Mouse (Mus musculus) MEL (cell line): Measurements from ENCODE around the gene Nkpd1. TPM values are rescaled to one million over a fixed set of nuclear protein-coding genes. Genes with fewer than 3 reads are reported as not detected.

Source experiments
- DNase-seq: peaks from one replicate; pipeline ENCODE4 v3.0.0; 2011; ENCODE audit warnings: low read depth, low spot score
- H3K27ac ChIP-seq: 2 replicates; pipeline ENCODE4 v1.5.1; 2012; ENCODE audit warnings: low read depth, mild to moderate bottlenecking, control low read depth, low read length, moderate library complexity; ENCODE audit not compliant: control insufficient read depth
- H3K27me3 ChIP-seq, 2 experiments: fragments of 150-350 bp in 1 of 2; sonication (generic) in 1 of 2; 2 replicates each; pipeline ENCODE4 v1.6.1; 2012; ENCODE audit warnings: low read length in 2 of 2, mild to moderate bottlenecking in 2 of 2, improper control_type of control experiment in 1 of 2, moderate library complexity in 1 of 2; ENCODE audit not compliant: insufficient read depth in 2 of 2, control insufficient read depth in 1 of 2
- H3K36me3 ChIP-seq, 2 experiments: 2 replicates each; pipeline ENCODE4 v1.6.1; 2012 to 2014; ENCODE audit warnings: low read length in 2 of 2, improper control_type of control experiment in 1 of 2, inconsistent platforms in 1 of 2, mild to moderate bottlenecking in 1 of 2; ENCODE audit not compliant: insufficient read depth in 2 of 2, control insufficient read depth in 1 of 2
- H3K4me1 ChIP-seq, 2 experiments: fragments of 150-350 bp in 1 of 2; sonication (generic) in 1 of 2; 2 replicates each; pipeline ENCODE4 v1.6.1; 2012; ENCODE audit warnings: low read length in 2 of 2, improper control_type of control experiment in 1 of 2, mild to moderate bottlenecking in 1 of 2; ENCODE audit not compliant: insufficient read depth in 2 of 2, control insufficient read depth in 1 of 2
- H3K4me3 ChIP-seq, 2 experiments: fragments of 150-350 bp in 1 of 2; sonication (generic) in 1 of 2; 2 replicates each; pipeline ENCODE4 v1.5.1; 2012; ENCODE audit warnings: low read depth in 2 of 2, low read length in 2 of 2, mild to moderate bottlenecking in 2 of 2, moderate library complexity in 2 of 2, control low read depth in 1 of 2, improper control_type of control experiment in 1 of 2; ENCODE audit not compliant: control insufficient read depth in 1 of 2, insufficient read depth in 1 of 2
- H3K79me2 ChIP-seq: 2 replicates; pipeline ENCODE4 v1.6.1; 2012; ENCODE audit warnings: mild to moderate bottlenecking, low read length, moderate library complexity; ENCODE audit not compliant: control insufficient read depth, poor library complexity, insufficient read depth
- H3K9ac ChIP-seq: 2 replicates; pipeline ENCODE4 v1.6.1; 2012; ENCODE audit warnings: low read depth, mild to moderate bottlenecking, control low read depth, low read length, moderate library complexity; ENCODE audit not compliant: control insufficient read depth, poor library complexity, severe bottlenecking
- H3K9me3 ChIP-seq: fragments of 150-350 bp; sonication (generic); replicated peaks from 2 replicates; pipeline ENCODE4 v1.6.1; 2012; ENCODE audit warnings: mild to moderate bottlenecking, low read length, improper control_type of control experiment, moderate library complexity; ENCODE audit not compliant: insufficient read depth
- BHLHE40 ChIP-seq: IDR thresholded peaks from 2 replicates; pipeline ENCODE4 v1.6.1; 2012; ENCODE audit warnings: low read depth, mild to moderate bottlenecking, inconsistent platforms, low read length, improper control_type of control experiment, borderline replicate concordance
- CHD1 ChIP-seq: IDR thresholded peaks from 2 replicates; pipeline ENCODE4 v1.6.1; 2012; ENCODE audit warnings: low read depth, mild to moderate bottlenecking, inconsistent platforms, low read length, improper control_type of control experiment
- CTCF ChIP-seq, 3 experiments: IDR thresholded peaks in 2 of 3; conservative IDR thresholded peaks in 1 of 3; 2 replicates each; pipeline ENCODE4 v1.5.1; 2011 to 2012; ENCODE audit warnings: low read length in 3 of 3, low read depth in 2 of 3, mild to moderate bottlenecking in 2 of 3, improper control_type of control experiment in 1 of 3, inconsistent platforms in 1 of 3, mixed read lengths in 1 of 3, moderate library complexity in 1 of 3; ENCODE audit not compliant: control insufficient read depth in 1 of 3, insufficient read depth in 1 of 3, poor library complexity in 1 of 3, severe bottlenecking in 1 of 3
- EP300 ChIP-seq, 2 experiments: IDR thresholded peaks; 2 replicates each; pipeline ENCODE4 v1.6.1; 2011; ENCODE audit warnings: improper control_type of control experiment in 2 of 2, low read length in 2 of 2, low read depth in 1 of 2, mild to moderate bottlenecking in 1 of 2
- ETS1 ChIP-seq: IDR thresholded peaks from 2 replicates; pipeline ENCODE4 v1.6.1; 2012; ENCODE audit warnings: low read depth, mild to moderate bottlenecking, inconsistent platforms, low read length, improper control_type of control experiment, moderate library complexity
- GATA1 ChIP-seq: IDR thresholded peaks from 2 replicates; pipeline ENCODE4 v1.6.1; 2011; ENCODE audit warnings: low read depth, low read length, improper control_type of control experiment
- JUND ChIP-seq: IDR thresholded peaks from 2 replicates; pipeline ENCODE4 v1.6.1; 2011; ENCODE audit warnings: low read depth, mild to moderate bottlenecking, improper control_type of control experiment, low read length
- MAX ChIP-seq: IDR thresholded peaks from 2 replicates; pipeline ENCODE4 v1.6.1; 2011; ENCODE audit warnings: low read length, improper control_type of control experiment
- MAZ ChIP-seq: IDR thresholded peaks from 2 replicates; pipeline ENCODE4 v1.6.1; 2012; ENCODE audit warnings: low read depth, mild to moderate bottlenecking, inconsistent platforms, low read length, improper control_type of control experiment
- NELFE ChIP-seq: IDR thresholded peaks from 2 replicates; pipeline ENCODE4 v1.6.1; 2011; ENCODE audit warnings: low read depth, low read length, improper control_type of control experiment
- NRF1 ChIP-seq: IDR thresholded peaks from 2 replicates; pipeline ENCODE4 v1.6.1; 2014; ENCODE audit warnings: low read depth, mild to moderate bottlenecking, inconsistent platforms, low read length, improper control_type of control experiment, moderate library complexity; ENCODE audit not compliant: poor library complexity, insufficient read depth, severe bottlenecking
- POLR2A ChIP-seq, 2 experiments: IDR thresholded peaks; 2 replicates each; pipeline ENCODE4 v1.6.1; 2011 to 2012; ENCODE audit warnings: low read length in 2 of 2, mild to moderate bottlenecking in 2 of 2, control low read depth in 1 of 2, improper control_type of control experiment in 1 of 2, low read depth in 1 of 2, moderate library complexity in 1 of 2; ENCODE audit not compliant: control insufficient read depth in 1 of 2, insufficient read depth in 1 of 2, poor library complexity in 1 of 2
- RCOR1 ChIP-seq: IDR thresholded peaks from 2 replicates; pipeline ENCODE4 v1.6.1; 2012; ENCODE audit warnings: low read depth, mild to moderate bottlenecking, inconsistent platforms, low read length, improper control_type of control experiment
- SMC3 ChIP-seq: IDR thresholded peaks from 2 replicates; pipeline ENCODE4 v1.6.1; 2011; ENCODE audit warnings: low read depth, low read length, improper control_type of control experiment
- TAL1 ChIP-seq: IDR thresholded peaks from 2 replicates; pipeline ENCODE4 v1.6.1; 2012; ENCODE audit warnings: mild to moderate bottlenecking, inconsistent platforms, low read length, moderate library complexity, mixed read lengths
- TBP ChIP-seq: IDR thresholded peaks from 2 replicates; pipeline ENCODE4 v1.8.0; 2011; ENCODE audit warnings: low read depth, low read length, improper control_type of control experiment
- TCF12 ChIP-seq: IDR thresholded peaks from 2 replicates; pipeline ENCODE4 v1.6.1; 2014; ENCODE audit warnings: low read depth, mild to moderate bottlenecking, inconsistent platforms, low read length, improper control_type of control experiment, moderate library complexity
- UBTF ChIP-seq: IDR thresholded peaks from 2 replicates; pipeline ENCODE4 v1.6.1; 2012; ENCODE audit warnings: low read depth, mild to moderate bottlenecking, inconsistent platforms, low read length, improper control_type of control experiment, moderate library complexity, borderline replicate concordance; ENCODE audit not compliant: insufficient read depth
- ZC3H11A ChIP-seq: IDR thresholded peaks from 2 replicates; pipeline ENCODE4 v1.6.1; 2012; ENCODE audit warnings: low read depth, mild to moderate bottlenecking, inconsistent platforms, low read length, improper control_type of control experiment
- ZNF384 ChIP-seq: IDR thresholded peaks from 2 replicates; pipeline ENCODE4 v1.6.1; 2012; ENCODE audit warnings: low read depth, mild to moderate bottlenecking, inconsistent platforms, low read length, improper control_type of control experiment
- polyA plus RNA-seq, 2 experiments: library from polyadenylated mRNA; stranded (reverse) in 1 of 2; unstranded in 1 of 2; fragments of >175 nt in 1 of 2; fragments of >200 nt in 1 of 2; gene quantifications; 2 replicates each; pipeline versions ENCODE4 v1.2.1 to v1.2.4; 2012; ENCODE audit warnings: low replicate concordance in 2 of 2, low read depth in 1 of 2; ENCODE audit not compliant: insufficient read length in 2 of 2, insufficient read depth in 1 of 2, missing spikeins in 1 of 2
- total RNA-seq: library from RNA; depleted of rRNA; stranded (reverse); fragments of 300-350 nt; gene quantifications from 2 replicates; pipeline ENCODE4 v1.2.3, GENCODE M21; 2012

Gene Nkpd1
- total and polyA plus RNA-seq, 3 experiments: 0.33 to 0.35 TPM; not detected in 1

DNA sequence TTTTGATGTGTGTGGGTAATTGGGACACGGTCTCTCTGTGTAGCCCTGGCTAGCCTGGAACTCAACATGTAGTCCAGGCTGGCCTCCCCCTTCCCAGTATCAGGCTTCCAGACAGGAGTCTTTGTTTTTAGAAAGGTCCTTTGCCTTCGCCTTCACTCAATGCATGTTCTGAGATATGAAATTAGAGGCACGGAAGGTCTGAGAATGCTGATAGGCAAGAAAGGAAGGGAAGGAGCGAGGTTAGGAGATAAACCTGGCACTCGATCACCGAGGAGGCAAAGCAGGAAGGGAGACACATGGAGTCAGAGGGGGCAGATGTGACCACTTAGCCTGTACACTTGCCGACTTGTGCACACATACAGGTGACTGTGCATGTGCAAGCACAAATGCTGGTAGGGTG, 31.1 kb upstream of the Nkpd1 start:
- no peaks in the 10 kb centered on the region for H3K27me3 ChIP-seq
- H3K36me3 ChIP-seq: no peaks in the 10 kb centered on the region
- no peak overlapping the region for H3K4me3 ChIP-seq

DNA sequence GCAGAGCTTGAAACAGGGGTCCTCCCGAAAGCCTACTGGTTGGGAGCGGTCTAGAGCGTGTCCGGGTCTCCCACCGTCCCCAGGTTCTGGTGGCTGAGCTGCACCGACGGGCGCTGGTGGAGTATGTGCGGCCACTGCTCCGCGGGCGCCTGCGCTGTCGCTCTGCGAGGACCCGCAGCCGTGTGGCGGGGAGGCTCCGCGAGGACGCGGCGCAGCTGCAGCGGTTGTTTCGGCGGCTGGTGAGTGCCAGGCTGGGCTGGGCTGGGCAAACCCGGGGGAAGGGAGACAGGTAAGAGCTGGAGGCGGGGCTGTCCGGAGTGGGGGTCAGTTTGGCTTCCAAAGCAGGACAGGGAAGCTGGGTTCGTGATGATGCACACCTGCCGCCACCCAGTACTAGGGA, 28.1 kb upstream of the Nkpd1 start:
- TF ChIP-seq GATA1 (no peak), ZC3H11A (no peak), UBTF (no peak), MAZ (no peak), CHD1 (no peak), ZNF384 (no peak)
- TF ChIP-seq, all 39 proteins: peak for 0
- no peaks in the 10 kb centered on the region for H3K27me3 ChIP-seq

More for the DNA sequence above, 31.1 kb upstream of the Nkpd1 start:
- Histone ChIP-seq H3K9ac (no peak overlapping the region), H3K9me3 (no peaks in the 10 kb centered on the region), H3K27ac (no peak overlapping the region), H3K79me2 (no peaks in the 10 kb centered on the region)
- peak; percentile 30 for DNase-seq
- TF ChIP-seq JUND (no peak), ZNF384 (no peak), CTCF (IDR thresholded peaks at IDR 0.05 in 2 of 3, conservative IDR thresholded peaks at IDR 0.05 in 1 of 3; ENCODE audit: control insufficient read depth in 1 of 3, insufficient read depth in 1 of 3, low read depth in 2 of 3, low read length in 3 of 3, poor library complexity in 1 of 3, severe bottlenecking in 1 of 3) (no peak), UBTF (no peak), RCOR1 (no peak), SMC3 (no peak), TCF12 (0 out of 2 replicates have a peak, but pooled peaks have one; percentile 11), BHLHE40 (no peak), EP300 (IDR thresholded peaks at IDR 0.05; ENCODE audit: low read depth in 1 of 2, low read length in 2 of 2) (peak in 1 of 2 experiments; percentile 15; a peak in 1 of 4 replicates), TAL1 (no peak), MAZ (no peak), CHD1 (no peak), POLR2A (IDR thresholded peaks at IDR 0.05; ENCODE audit: control insufficient read depth in 1 of 2, insufficient read depth in 1 of 2, low read depth in 1 of 2, low read length in 2 of 2, poor library complexity in 1 of 2) (no peak), TBP (no peak), NELFE (no peak), MAX (no peak), NRF1 (no peak), ZC3H11A (no peak), ETS1 (no peak), GATA1 (0 out of 2 replicates have a peak, but pooled peaks have one; percentile 13)
- TF ChIP-seq, all 39 proteins: peak for 3
- H3K4me1 ChIP-seq: no peaks in the 10 kb centered on the region

More for the DNA sequence above, 28.1 kb upstream of the Nkpd1 start:
- Histone ChIP-seq H3K79me2 (no peaks in the 10 kb centered on the region), H3K4me1 (peaks cover 0 to under 1% of the 10 kb centered on the region in 2 experiments; a peak in 1 of 4 replicates), H3K9ac (no peak overlapping the region), H3K36me3 (no peaks in the 10 kb centered on the region), H3K27ac (no peak overlapping the region), H3K9me3 (no peaks in the 10 kb centered on the region), H3K4me3 (no peak overlapping the region)
- no peak for DNase-seq
